Mouse (Mus musculus) embryonic facial prominence, embryonic 15.5 days (tissue): Measurements from ENCODE around the gene Scrn3. TPM values are rescaled to one million over a fixed set of nuclear protein-coding genes. Genes with fewer than 3 reads are reported as not detected.
A peak's percentile ranks its signal among the peaks of the same experiment; 100 is the strongest.

Experiments used
- ATAC-seq: fragments of 200-750 bp; cut with Nextera tagmentation; 2 replicates; pipeline ENCODE4 v1.8.0; 2017; ENCODE audit warnings: low read depth, moderate TSS enrichment; ENCODE audit not compliant: insufficient number of reproducible peaks, low FRiP score, low TSS enrichment
- H3K27ac ChIP-seq: fragments of 300-500 bp; sonication (generic); replicated peaks from 2 replicates; pipeline ENCODE4 v1.5.1; 2015; ENCODE audit warnings: mild to moderate bottlenecking, inconsistent platforms
- H3K27me3 ChIP-seq: fragments of 300-500 bp; sonication (generic); 2 replicates; pipeline ENCODE4 v1.6.1; 2015; ENCODE audit warnings: inconsistent platforms
- H3K36me3 ChIP-seq: fragments of 300-500 bp; sonication (generic); 2 replicates; pipeline ENCODE4 v1.6.1; 2015; ENCODE audit warnings: mild to moderate bottlenecking, inconsistent platforms
- H3K4me1 ChIP-seq: fragments of 300-500 bp; sonication (generic); 2 replicates; pipeline ENCODE4 v1.6.1; 2015; ENCODE audit warnings: inconsistent platforms
- H3K4me2 ChIP-seq: fragments of 300-500 bp; sonication (generic); replicated peaks from 2 replicates; pipeline ENCODE4 v1.6.1; 2015; ENCODE audit warnings: mild to moderate bottlenecking, inconsistent platforms
- H3K4me3 ChIP-seq: fragments of 300-500 bp; sonication (generic); replicated peaks from 2 replicates; pipeline ENCODE4 v1.5.1; 2015; ENCODE audit warnings: mild to moderate bottlenecking, inconsistent platforms
- H3K9ac ChIP-seq: fragments of 300-500 bp; sonication (generic); 2 replicates; pipeline ENCODE4 v1.6.1; 2015; ENCODE audit warnings: inconsistent platforms
- H3K9me3 ChIP-seq: fragments of 300-500 bp; sonication (generic); replicated peaks from 2 replicates; pipeline ENCODE4 v1.6.1; 2016; ENCODE audit warnings: inconsistent platforms
- WGBS: fragments of 180-500 bp; shearing (Covaris S2); methylation state at CpG from one replicate; pipeline ENCODE4 v1.1.7; 2015; 5-methylcytosine and 5-hydroxymethylcytosine counted together
- polyA plus RNA-seq: library from polyadenylated mRNA; unstranded; fragments of >200 nt; fragmentation: Nextera tagmentation; extraction: Ambion mirVana; gene quantifications from 2 replicates; pipeline ENCODE4 v1.2.1, GENCODE M21; 2015

Scrn3 gene
- polyA plus RNA-seq, 1 experiment from 2014 or later: 14.7 TPM

DNA sequence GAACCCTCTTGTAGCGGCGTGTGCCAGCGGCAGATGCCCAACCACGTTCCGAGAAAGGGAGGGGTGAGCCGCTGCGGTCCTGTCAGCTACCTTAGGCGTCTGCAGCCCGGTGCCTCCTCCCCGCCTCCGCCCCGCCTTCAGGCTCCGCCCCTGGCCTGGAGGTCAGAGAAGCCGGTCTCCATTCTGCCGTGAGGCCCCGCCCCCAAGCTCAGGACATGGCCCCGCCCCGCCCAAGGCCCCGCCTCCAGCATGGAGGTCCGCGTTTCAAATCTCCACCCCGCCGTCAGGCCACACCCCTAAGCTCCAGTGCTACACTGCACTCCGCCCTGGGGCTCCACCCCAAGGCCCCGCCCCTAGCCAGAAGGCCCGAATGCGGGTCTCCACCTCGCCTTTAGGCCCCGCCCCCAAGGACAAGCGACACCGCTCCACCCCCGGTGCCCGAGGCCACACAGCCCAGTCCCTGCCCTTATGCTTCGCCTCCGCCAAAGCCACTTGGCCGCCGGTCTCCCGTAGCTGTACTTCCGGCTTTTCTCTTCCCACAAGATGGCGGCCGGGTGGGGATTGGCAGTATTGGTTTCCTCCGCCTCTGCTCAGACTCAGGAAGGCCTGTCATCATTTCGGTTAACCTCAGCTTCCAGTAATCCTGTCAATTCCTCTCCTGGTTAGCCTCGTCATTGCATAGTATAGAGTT is 74.1 kb downstream of the Scrn3 start, which contains the start of gene Gpr155:
Gene Gpr155, minus strand, starts transcription at position 217 of the 691 bp plus-strand sequence.
- H3K9me3 ChIP-seq: no peaks in the 10 kb centered on the region
- no peaks in the 10 kb centered on the region for H3K36me3 ChIP-seq
- peak within 1 kb of the TSS; percentile 84 for H3K27ac ChIP-seq
- peak within 1 kb of the TSS; percentile 51 for H3K9ac ChIP-seq
- 1% methylated on average over 44 of the region's 44 CpGs for WGBS
- H3K4me1 ChIP-seq: peaks cover 6% of the 10 kb centered on the region; the same call in 1 of the 2 replicates
- peak; percentile 99 for ATAC-seq
- peak within 1 kb of the TSS; percentile 98 for H3K4me2 ChIP-seq
- H3K27me3 ChIP-seq: no peaks in the 10 kb centered on the region
- peak within 1 kb of the TSS; percentile 79 for H3K4me3 ChIP-seq

Other genes with a start within 250 kb of the Scrn3 start
- gene Ola1, start 93.7 kb upstream of the Scrn3 start, polyA plus RNA-seq: 90.7 and 91.1 TPM in 2 replicates
- gene Sp9, start 40.7 kb upstream of the Scrn3 start, polyA plus RNA-seq: 2.7 and 2.9 TPM in 2 replicates
- 23.3 and 26.6 TPM in 2 replicates for gene Cir1, start 100 bp downstream of the Scrn3 start, polyA plus RNA-seq
- gene Gpr155, start 74.0 kb downstream of the Scrn3 start, polyA plus RNA-seq: 7.2 and 8.8 TPM in 2 replicates
- 17.5 and 20.0 TPM in 2 replicates for gene Wipf1, start 217.1 kb downstream of the Scrn3 start, polyA plus RNA-seq